Mouse (Mus musculus): ENCODE results near the gene Frem1. TPM values are rescaled to one million over a fixed set of nuclear protein-coding genes. Genes with fewer than 3 reads are reported as not detected.

Frem1 gene
- polyA plus RNA-seq, 1 experiment from 2014 or later: 1.8 TPM

DNA sequence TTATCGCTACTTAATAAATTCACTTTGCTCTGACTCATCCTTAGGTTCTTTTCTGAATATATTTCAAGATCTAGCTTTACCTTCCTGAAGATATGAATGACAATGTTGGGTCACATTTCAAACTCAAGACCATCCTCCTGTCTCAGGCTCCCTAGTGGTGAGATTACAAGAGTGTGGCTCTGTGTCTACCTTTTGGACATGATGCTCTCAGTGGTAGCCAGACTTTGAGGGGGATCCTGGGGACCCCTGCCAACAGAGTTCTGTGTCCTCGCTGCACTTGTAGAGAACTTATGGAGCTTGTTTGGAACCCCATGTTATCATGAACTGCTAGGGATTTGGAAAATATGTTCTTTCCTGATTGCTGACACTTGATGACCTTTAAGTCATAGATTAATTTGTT is 190.7 kb downstream of the Frem1 start:
- Histone ChIP-seq H3K27ac (no peak overlapping the region), H3K4me2 (no peak overlapping the region), H3K27me3 (no peaks in the 10 kb centered on the region), H3K4me1 (peaks cover 33% of the 10 kb centered on the region), H3K9ac (no peak overlapping the region), H3K36me3 (ENCODE audit: poor library complexity, severe bottlenecking) (no peaks in the 10 kb centered on the region), H3K9me3 (replicated peaks) (no peaks in the 10 kb centered on the region), H3K4me3 (no peak overlapping the region)
- ATAC-seq: no peak
- 93% methylated on average over 2 of the region's 2 CpGs for WGBS

DNA sequence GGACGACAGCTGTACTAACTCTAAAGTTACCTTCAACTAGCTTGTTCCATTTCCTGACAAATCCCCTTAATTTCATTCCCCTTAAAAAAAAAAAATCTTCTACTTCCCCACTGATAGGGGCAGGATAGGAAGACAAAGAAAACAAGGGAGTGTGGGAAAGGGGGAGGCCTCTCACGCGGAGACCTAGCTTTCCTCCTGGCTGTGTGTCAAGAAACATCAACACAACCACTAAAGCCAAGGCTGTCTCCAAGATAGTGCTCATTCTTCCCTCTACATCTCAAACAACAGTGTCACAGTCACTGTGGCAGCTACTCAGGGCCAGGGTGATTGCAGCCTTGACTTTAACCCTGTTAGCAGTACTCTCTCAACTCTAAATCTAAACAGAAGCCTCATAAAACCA is 191.6 kb downstream of the Frem1 start:
- no peak for ATAC-seq
- H3K4me2 ChIP-seq: no peak overlapping the region
- no peaks in the 10 kb centered on the region for H3K27me3 ChIP-seq
- 23% methylated on average over 3 of the region's 3 CpGs for WGBS
- H3K9ac ChIP-seq: no peak overlapping the region
- no peaks in the 10 kb centered on the region for H3K36me3 ChIP-seq (ENCODE audit: poor library complexity, severe bottlenecking)
- no peak overlapping the region for H3K27ac ChIP-seq
- no peaks in the 10 kb centered on the region for H3K9me3 ChIP-seq (replicated peaks)
- no peak overlapping the region for H3K4me3 ChIP-seq
- H3K4me1 ChIP-seq: peaks cover 40% of the 10 kb centered on the region

DNA sequence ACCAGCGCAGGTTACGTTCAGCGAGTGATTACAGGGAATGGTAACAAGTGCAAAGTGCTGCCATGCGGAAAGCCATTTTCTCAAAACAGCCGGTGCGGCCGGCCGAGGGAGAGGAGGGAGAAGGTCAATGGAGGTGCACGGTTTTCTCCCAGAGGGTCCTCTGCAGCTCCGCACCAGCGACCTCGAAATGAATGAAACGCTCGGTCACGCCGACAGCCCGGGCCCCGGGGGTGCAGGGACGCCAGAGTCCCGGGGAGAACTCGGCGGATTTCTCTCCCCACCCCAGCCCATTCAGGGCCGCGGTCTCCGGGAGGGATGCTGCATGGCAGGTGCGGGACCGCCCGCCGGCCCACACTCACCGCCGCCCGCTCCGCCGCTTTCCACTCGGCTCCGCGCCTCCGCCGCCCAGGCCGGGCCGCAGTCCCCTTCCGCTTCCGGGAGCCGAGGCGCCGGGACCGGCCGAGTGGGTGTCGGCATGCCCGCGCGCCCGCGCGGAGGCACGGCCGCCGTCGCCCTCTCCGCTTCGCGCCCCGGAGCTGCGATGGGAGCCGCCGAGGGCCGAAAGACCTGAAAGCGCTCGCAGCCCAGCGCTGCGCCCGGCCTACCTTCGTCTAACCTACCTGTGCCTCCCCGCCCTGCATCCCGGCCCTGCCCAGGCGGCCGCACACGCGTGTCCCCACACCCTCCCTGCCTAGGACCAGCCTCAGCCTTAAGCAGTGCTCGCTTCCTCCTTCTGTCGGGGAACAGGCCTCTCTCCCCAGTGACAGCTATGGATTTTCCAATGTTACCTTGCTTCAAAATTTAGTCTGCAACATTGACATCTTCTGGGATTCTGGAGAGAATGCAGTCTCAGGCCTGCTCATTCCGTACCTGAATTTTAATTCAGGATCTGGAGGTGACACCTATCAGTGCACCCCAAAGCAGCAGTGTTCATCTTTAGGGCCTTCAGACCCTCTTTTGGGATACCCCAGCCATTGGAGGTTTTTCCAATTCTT is 192.7 kb downstream of the Frem1 start, which contains the start of gene Zdhhc21:
Zdhhc21 (minus strand) TSS at position 828 of the 995 bp plus-strand sequence.
- H3K9me3 ChIP-seq (replicated peaks): no peaks in the 10 kb centered on the region
- peak within 1 kb of the TSS; percentile 72 for H3K4me3 ChIP-seq
- H3K27ac ChIP-seq: peak within 1 kb of the TSS; percentile 92
- peaks cover 44% of the 10 kb centered on the region for H3K4me1 ChIP-seq
- H3K9ac ChIP-seq: peak within 1 kb of the TSS; percentile 96
- H3K27me3 ChIP-seq: no peaks in the 10 kb centered on the region
- peak within 1 kb of the TSS; percentile 76 for H3K4me2 ChIP-seq
- under 1% methylated on average over 74 of the region's 82 CpGs for WGBS
- H3K36me3 ChIP-seq (ENCODE audit: poor library complexity, severe bottlenecking): no peaks in the 10 kb centered on the region
- peak; percentile 91 for ATAC-seq

DNA sequence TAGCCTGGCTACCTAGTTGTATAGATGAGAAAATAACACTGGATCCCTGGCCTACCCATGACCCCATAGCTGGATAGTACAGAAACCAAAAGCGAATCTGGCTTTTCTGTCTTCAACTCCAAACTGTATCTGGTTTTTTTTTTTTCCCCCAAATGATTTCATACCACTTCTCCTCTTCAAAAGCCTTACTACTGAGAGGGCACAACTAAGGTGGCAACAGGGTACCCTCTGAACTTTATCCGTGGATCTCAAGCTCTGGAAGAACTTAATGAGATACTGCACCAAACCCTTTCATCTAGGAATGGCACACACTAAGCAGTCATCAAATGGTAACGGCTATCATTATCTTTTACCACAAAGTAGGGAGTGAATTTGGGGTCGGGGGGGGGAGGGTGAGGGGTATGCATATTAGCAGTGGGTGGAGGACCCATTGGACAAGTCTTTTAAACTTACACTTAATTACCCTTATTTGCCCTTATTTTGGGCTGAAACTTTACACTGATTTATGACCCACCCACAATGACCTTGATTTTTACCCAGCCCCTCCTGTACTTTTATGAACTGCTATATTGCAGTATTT is 193.6 kb downstream of the Frem1 start:
- Histone ChIP-seq H3K4me1 (peaks cover 45% of the 10 kb centered on the region), H3K27ac (peak overlapping the region; percentile 92), H3K9ac (peak overlapping the region; percentile 96), H3K4me2 (peak overlapping the region; percentile 76), H3K27me3 (no peaks in the 10 kb centered on the region), H3K4me3 (peak overlapping the region; percentile 72), H3K36me3 (ENCODE audit: poor library complexity, severe bottlenecking) (no peaks in the 10 kb centered on the region), H3K9me3 (replicated peaks) (no peaks in the 10 kb centered on the region)
- ATAC-seq: no peak
- WGBS: 20% methylated on average over 4 of the region's 4 CpGs

DNA sequence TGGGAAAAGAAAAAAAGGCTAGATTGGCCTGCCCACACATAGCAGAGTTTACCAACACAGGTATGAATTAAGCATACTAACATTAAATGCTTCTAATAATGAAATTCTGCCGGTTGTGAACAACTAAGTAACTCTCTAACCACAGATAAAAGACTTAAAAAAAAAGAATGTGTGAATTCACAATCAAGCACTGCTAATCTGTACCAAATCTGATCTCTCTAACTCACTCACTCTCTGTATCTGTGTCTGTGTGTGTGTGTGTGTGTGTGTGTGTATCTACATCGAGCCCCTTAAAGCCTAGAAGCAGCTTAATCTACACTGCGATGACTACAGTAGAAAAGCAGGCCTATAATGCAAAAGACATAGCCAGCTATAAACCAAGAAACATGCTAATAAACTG is 195.2 kb downstream of the Frem1 start:
- H3K27me3 ChIP-seq: no peaks in the 10 kb centered on the region
- H3K27ac ChIP-seq: peak overlapping the region; percentile 10; the same call in 1 of the 2 replicates
- 90% methylated on average over 3 of the region's 3 CpGs for WGBS
- 0 out of 2 replicates have a peak overlapping the region, but pooled peaks have one; percentile 7 for H3K9ac ChIP-seq
- H3K4me2 ChIP-seq: no peak overlapping the region
- H3K9me3 ChIP-seq (replicated peaks): no peaks in the 10 kb centered on the region
- H3K4me3 ChIP-seq: no peak overlapping the region
- peaks cover 42% of the 10 kb centered on the region for H3K4me1 ChIP-seq
- ATAC-seq: no peak
- H3K36me3 ChIP-seq (ENCODE audit: poor library complexity, severe bottlenecking): peaks cover 6% of the 10 kb centered on the region; the same call in 1 of the 2 replicates

GRCm38 (mm10) chr4:82853809-82854208 is 198.3 kb downstream of the Frem1 start:
- WGBS: 76% methylated on average over 2 of the region's 2 CpGs
- H3K9me3 ChIP-seq (replicated peaks): no peaks in the 10 kb centered on the region
- no peak for ATAC-seq

GRCm38 (mm10) chr4:82848552-82849234 is 203.4 kb downstream of the Frem1 start:
- no peak overlapping the region for H3K4me2 ChIP-seq
- H3K4me3 ChIP-seq: no peak overlapping the region
- no peak overlapping the region for H3K9ac ChIP-seq
- H3K27ac ChIP-seq: no peak overlapping the region
- H3K4me1 ChIP-seq: no peaks in the 10 kb centered on the region
- 58% methylated on average over 5 of the region's 5 CpGs for WGBS
- no peaks in the 10 kb centered on the region for H3K9me3 ChIP-seq (replicated peaks)
- ATAC-seq: no peak
- H3K27me3 ChIP-seq: no peaks in the 10 kb centered on the region
- H3K36me3 ChIP-seq (ENCODE audit: poor library complexity, severe bottlenecking): peaks cover 19% of the 10 kb centered on the region

More at GRCm38 (mm10) chr4:82853809-82854208, 198.3 kb downstream of the Frem1 start:
- H3K27me3 ChIP-seq: no peaks in the 10 kb centered on the region
- H3K27ac ChIP-seq: no peak overlapping the region
- peaks cover 6% of the 10 kb centered on the region; the same call in 1 of the 2 replicates for H3K36me3 ChIP-seq (ENCODE audit: poor library complexity, severe bottlenecking)
- no peak overlapping the region for H3K9ac ChIP-seq
- H3K4me2 ChIP-seq: no peak overlapping the region
- H3K4me3 ChIP-seq: no peak overlapping the region
- H3K4me1 ChIP-seq: peaks cover 31% of the 10 kb centered on the region; the same call in 1 of the 2 replicates

Other genes starting within 250 kb of the Frem1 start
- gene Zdhhc21, start 192.4 kb downstream of the Frem1 start, polyA plus RNA-seq (2015; fragmentation: Nextera tagmentation; extraction: Ambion mirVana): 14.8 and 15.1 TPM in 2 replicates
- 0.20 and 0.22 TPM in 2 replicates for gene Cer1, start 167.2 kb downstream of the Frem1 start, polyA plus RNA-seq (2015; fragmentation: Nextera tagmentation; extraction: Ambion mirVana)

All from forebrain, embryonic 13.5 days (tissue).